Mouse (Mus musculus) megakaryocyte, embryonic 14.5 days (primary cell): Measurements from ENCODE around the gene Gm6899. TPM values are rescaled to one million over a fixed set of nuclear protein-coding genes. Genes with fewer than 3 reads are reported as not detected.

Experiments
- H3K27me3 ChIP-seq: replicated peaks from 2 replicates; pipeline ENCODE3; 2012; ENCODE audit warnings: inconsistent platforms
- H3K36me3 ChIP-seq: replicated peaks from 2 replicates; pipeline ENCODE3; 2012; ENCODE audit warnings: low read length, inconsistent platforms, mixed read lengths
- H3K4me1 ChIP-seq: 2 replicates; pipeline ENCODE4 v1.6.1; 2012; ENCODE audit warnings: inconsistent platforms
- H3K4me3 ChIP-seq: replicated peaks from 2 replicates; pipeline ENCODE3; 2012; ENCODE audit warnings: moderate library complexity, mild to moderate bottlenecking, inconsistent platforms
- H3K9me3 ChIP-seq: 2 replicates; pipeline ENCODE4 v1.6.1; 2012; ENCODE audit warnings: inconsistent platforms
- FLI1 ChIP-seq: IDR thresholded peaks from 2 replicates; pipeline ENCODE4 v1.6.1; 2012; ENCODE audit warnings: low read length, inconsistent platforms, mixed read lengths
- GATA1 ChIP-seq: IDR thresholded peaks from 3 replicates; pipeline ENCODE4 v1.6.1; 2012; ENCODE audit warnings: mixed read lengths, low read length, inconsistent platforms, borderline replicate concordance
- polyA plus RNA-seq: library from polyadenylated mRNA; stranded (reverse); fragments of >175 nt; gene quantifications from 2 replicates; pipeline ENCODE4 v1.2.3, GENCODE M21; 2012; ENCODE audit warnings: low replicate concordance; ENCODE audit not compliant: insufficient read depth

Gm6899 gene
- polyA plus RNA-seq = not detected in 2 replicates

DNA sequence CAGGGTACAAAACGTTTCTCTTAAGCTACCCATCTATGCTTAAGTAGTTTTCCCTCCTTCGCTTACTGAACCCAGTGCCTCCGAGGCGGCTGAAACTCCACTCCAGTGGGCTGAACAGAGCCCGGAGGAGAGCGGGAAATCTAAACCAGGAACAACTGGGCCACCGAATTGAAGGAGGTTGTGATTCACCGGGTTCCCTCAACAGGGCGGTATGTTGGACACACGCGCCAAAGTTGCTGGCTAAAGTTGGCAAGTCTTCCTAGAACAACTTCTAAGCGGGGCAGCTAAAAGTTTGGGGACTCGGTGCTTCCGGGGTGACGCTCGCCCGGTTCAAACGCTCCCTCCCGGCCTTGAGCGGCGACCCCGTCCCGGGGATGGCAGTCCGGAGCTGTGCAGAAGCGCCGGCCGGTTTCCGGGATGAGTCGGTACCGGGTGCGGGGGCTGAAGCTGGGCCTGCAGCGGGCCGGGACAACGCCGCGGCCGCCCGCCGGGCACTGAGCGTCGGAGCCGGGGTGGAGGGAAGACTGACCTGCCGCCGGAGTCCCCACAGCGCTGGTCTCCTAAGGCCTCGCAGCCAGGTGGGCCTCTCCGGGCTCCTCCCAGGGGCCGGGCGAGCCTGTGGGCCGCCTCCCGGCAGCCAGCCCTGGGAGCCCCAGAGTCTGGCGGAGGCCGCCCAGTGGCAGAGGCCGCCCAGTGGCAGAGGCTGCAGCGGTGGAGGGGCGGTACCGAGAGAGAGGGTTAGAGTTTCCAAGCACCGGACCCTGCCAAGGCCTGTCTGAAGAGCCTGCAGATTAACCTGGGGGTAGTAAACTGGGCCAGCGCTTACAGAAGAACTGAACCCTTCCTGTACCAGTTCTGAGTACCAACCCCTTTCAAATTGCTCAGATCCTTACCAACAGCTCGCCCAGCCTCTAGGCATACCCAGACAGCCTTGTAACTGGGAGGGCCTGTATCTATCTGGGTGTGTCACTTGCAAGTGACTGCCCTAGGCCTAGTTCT is at the start of gene Gm6899, which contains the start of gene Vrk2:
Gene Gm6899, plus strand, starts transcription at position 181 of the 999 bp plus-strand sequence.
Gene Vrk2, minus strand, starts transcription at position 939 of the 999 bp plus-strand sequence.
- H3K4me1 ChIP-seq = peaks cover 44% of the 10 kb centered on the region
- H3K27me3 ChIP-seq = no peaks in the 10 kb centered on the region
- H3K4me3 ChIP-seq = peak within 1 kb of the TSS; percentile 95
- no peak for TF ChIP-seq FLI1
- TF ChIP-seq GATA1 = no peak
- H3K36me3 ChIP-seq = peaks cover 26% of the 10 kb centered on the region
- H3K9me3 ChIP-seq = no peaks in the 10 kb centered on the region

DNA sequence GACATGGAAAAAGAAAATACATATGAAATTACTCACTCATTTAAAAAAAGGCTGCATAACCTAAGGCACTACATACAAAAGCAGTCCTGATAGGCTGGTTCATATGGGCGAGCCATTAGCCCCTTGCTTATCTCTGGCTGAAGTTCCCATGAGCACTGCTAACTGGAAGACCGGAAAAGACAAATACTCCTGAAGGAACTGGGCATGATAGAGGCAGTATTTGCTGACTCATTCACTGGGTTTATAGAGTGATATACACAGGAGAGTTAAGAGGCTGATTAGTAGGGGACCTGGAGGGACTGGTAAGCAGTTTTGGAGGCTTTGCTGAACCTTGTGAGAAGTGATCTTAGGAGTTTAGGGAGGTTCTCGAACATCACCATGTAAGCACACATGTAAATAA is 41.5 kb upstream of the Gm6899 start:
- TF ChIP-seq FLI1 (no peak), GATA1 (no peak)
- peaks cover 13% of the 10 kb centered on the region for H3K4me1 ChIP-seq
- H3K9me3 ChIP-seq = no peaks in the 10 kb centered on the region
- peaks cover 24% of the 10 kb centered on the region for H3K36me3 ChIP-seq
- no peaks in the 10 kb centered on the region for H3K27me3 ChIP-seq
- H3K4me3 ChIP-seq = no peak overlapping the region

DNA sequence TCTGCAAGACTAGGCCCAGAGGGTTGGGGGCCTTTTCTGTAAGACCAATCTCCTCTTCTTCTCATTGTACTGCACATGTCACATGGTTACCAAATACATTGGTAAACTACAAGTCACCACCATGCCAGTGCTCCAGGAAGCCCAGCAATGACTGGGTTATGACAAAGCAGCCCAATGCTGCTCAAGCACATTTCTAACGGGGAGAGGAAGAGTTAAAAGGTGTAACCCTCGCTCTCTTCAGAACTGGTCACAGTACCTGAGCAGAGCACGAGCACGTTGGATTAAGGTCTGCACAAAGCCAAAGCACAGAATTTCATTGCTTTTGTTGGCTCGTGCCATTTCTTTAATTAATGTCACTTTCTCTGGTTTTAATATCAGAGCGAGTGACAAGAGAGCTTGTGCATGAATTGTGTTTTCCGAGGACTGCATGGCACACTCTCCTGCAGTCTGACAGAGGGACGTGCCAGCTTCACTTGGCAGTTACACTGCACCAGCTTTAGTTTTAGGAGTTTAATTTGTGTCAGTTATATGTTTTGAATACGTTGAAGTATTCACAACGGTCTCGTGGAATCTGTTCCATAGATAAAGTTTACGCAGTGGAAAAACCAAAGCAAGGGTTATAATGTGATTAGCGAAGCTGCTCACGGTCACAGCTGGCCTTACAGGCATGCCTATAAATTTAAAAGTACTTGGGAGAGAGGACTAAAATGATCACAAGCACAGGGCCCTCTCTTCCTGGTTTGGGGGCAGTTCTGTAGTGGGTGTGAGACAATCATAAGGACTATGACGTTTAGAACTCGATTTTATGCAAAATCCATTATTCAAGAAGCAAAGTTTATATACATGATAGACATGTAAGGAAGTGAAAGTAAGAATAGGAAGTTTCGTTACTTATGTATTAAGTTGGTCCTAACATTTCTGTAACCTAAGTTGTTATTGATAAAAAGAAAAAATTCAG is 7.4 kb upstream of the Gm6899 start:
- Histone ChIP-seq H3K4me1 (peaks cover 28% of the 10 kb centered on the region), H3K36me3 (peaks cover 59% of the 10 kb centered on the region), H3K4me3 (no peak overlapping the region), H3K27me3 (no peaks in the 10 kb centered on the region), H3K9me3 (no peaks in the 10 kb centered on the region)
- TF ChIP-seq FLI1 (no peak), GATA1 (no peak)

DNA sequence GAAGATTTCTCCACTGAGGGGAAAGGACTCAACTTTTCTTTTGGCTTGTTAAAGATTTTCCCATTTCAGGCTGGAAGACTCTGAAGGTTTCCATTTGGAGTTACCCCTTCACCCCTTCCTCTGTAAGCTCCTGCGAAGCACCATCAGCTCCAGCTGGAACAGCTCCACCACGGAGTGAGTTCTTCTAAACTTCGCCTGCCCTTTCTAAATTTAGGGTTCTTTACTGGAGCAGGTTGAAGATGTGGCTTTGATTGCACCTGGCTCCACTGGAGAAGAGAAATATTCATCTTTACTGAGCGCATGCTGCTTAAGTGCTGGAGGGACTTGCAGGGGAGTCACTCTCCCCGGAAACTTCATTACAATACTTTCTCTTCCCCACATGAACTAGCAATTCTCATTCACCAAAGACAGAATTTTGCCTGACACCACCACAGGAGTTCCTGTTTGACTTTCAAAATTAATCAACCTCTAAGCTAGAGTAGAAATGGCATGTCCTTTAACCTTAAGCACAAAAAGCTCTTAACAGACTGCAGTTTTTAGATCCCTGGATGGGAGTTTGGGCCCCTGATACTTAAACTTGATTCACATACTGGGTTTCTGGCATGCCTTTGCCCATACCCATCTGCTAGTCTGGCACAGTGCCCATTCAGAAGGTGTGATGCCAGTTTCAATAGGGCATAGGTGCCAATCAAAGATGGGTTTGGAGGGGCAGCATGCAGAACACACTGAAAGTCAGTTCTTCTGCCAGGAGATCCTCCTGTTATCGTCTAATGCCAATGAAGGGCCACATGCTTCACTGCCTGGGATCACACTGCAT is 6.5 kb upstream of the Gm6899 start:
- Histone ChIP-seq H3K27me3 (no peaks in the 10 kb centered on the region), H3K36me3 (peaks cover 63% of the 10 kb centered on the region), H3K4me3 (peak overlapping the region; percentile 34), H3K9me3 (no peaks in the 10 kb centered on the region), H3K4me1 (peaks cover 30% of the 10 kb centered on the region)
- no peak for TF ChIP-seq GATA1
- TF ChIP-seq FLI1 = no peak

DNA sequence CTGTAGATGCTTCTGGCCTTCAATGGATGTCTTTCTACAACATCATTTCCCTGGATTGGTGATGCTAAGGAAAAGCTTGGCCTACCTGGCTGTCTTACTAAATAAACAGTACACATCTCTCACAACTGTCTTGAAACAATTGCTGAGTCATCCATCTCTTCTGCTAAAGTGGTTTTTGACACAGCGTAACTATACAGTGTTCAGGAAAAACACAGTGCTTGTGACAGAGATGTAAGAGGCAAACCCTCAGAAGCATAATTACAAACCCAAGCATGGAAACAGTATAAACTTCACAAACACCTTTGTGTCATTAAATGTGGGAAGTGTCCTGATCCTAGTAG is 5.9 kb upstream of the Gm6899 start:
- no peaks in the 10 kb centered on the region for H3K27me3 ChIP-seq
- peaks cover 63% of the 10 kb centered on the region for H3K36me3 ChIP-seq
- no peaks in the 10 kb centered on the region for H3K9me3 ChIP-seq
- H3K4me1 ChIP-seq = peaks cover 31% of the 10 kb centered on the region
- TF ChIP-seq FLI1 = no peak
- no peak for TF ChIP-seq GATA1
- no peak overlapping the region for H3K4me3 ChIP-seq

DNA sequence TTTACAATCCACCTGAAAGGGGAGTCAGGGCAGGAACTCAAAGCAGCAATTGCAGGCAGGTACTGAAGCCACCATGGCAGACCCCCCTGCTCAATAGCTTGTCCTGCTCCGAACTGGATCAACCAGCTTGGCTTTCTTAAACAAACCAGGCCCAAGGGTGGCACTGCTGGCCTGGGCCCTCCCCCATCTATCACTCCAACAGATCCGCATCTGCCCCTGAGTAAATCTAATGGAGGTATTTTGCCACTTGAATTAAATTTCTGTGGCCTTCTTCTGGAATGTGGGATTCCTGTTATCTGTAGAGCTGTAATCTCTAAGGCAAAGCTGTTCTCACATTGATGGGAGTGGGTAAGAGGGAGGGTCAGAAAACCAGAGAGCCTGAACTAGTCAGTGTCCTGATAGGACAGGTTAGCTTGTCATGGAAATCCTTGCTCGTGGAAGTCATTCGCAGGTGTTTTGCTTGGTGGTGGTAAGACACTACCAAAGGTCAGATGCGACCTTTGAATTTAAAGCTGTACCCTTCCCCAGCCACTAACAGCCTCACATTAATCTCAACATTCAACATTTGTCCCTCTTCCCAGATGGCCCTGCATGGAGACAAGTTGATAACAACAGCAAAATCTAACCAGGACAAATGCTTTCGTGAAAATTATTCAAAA is 517 bp upstream of the Gm6899 start:
- peaks cover 26% of the 10 kb centered on the region for H3K36me3 ChIP-seq
- H3K27me3 ChIP-seq = no peaks in the 10 kb centered on the region
- TF ChIP-seq FLI1 (no peak), GATA1 (no peak)
- no peaks in the 10 kb centered on the region for H3K9me3 ChIP-seq
- peaks cover 43% of the 10 kb centered on the region for H3K4me1 ChIP-seq
- H3K4me3 ChIP-seq = peak overlapping the region; percentile 95

DNA sequence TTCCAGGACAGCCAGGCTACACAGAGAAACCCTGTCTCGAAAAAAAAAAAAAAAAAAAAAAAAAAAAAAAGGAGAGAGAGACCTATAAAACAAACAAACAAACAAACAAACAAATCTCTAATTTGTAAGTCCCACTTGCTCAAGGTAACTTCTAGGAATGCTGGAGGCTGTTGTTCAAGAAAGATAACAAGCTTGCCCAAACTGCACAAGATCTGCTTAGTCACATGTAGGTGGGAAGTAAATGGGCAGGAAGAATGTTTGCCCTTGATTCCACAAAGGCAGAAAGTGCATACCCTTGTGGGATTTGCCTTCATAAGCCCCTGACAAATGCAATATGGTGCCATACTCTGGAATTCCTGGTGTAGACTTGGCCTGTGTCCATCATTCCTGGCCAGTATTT is 1.4 kb downstream of the Gm6899 start:
- no peaks in the 10 kb centered on the region for H3K27me3 ChIP-seq
- TF ChIP-seq GATA1 (no peak), FLI1 (no peak)
- H3K36me3 ChIP-seq = peaks cover 16% of the 10 kb centered on the region
- no peak overlapping the region for H3K4me3 ChIP-seq
- H3K9me3 ChIP-seq = no peaks in the 10 kb centered on the region
- peaks cover 50% of the 10 kb centered on the region for H3K4me1 ChIP-seq

DNA sequence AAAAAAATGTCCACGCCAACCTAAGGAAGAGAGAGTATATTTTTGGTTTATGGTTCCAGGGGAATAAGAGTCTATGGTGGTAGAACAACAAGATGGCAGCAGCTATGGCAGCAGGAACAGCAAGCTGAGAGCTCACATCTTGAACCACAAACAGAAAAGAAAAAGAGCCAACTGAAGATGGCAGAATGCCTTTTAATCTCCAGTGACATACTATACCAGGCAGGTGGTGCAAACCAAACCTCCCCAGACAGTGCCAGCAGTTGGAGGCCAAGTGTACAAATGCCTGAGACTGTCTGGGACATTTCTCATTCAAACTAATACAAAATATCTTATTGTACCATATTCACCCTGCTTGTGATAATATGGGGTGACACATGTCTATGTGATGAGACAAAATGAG is 3.1 kb downstream of the Gm6899 start:
- peaks cover 55% of the 10 kb centered on the region for H3K4me1 ChIP-seq
- no peaks in the 10 kb centered on the region for H3K9me3 ChIP-seq
- H3K36me3 ChIP-seq = peaks cover 2% of the 10 kb centered on the region
- no peaks in the 10 kb centered on the region for H3K27me3 ChIP-seq
- no peak overlapping the region for H3K4me3 ChIP-seq
- TF ChIP-seq FLI1 = no peak
- no peak for TF ChIP-seq GATA1
